Mouse (Mus musculus): Measurements from ENCODE around the gene Ep300. TPM values are rescaled to one million over a fixed set of nuclear protein-coding genes. Genes with fewer than 3 reads are reported as not detected.
A peak's percentile ranks its signal among the peaks of the same experiment; 100 is the strongest.

The Ep300 gene
- polyA plus RNA-seq, 1 experiment from 2014 or later = 7.3 TPM

GRCm38 (mm10) chr15:81650636-81651035 is 65.5 kb downstream of the Ep300 start:
- ATAC-seq (ENCODE audit: low read depth) = no peak
- Histone ChIP-seq H3K4me2 (ENCODE audit: low read depth, low read length) (no peak overlapping the region), H3K9me3 (replicated peaks; ENCODE audit: control insufficient read depth, low read length) (no peaks in the 10 kb centered on the region), H3K4me1 (ENCODE audit: control insufficient read depth, low read depth, low read length) (no peaks in the 10 kb centered on the region), H3K27me3 (ENCODE audit: control insufficient read depth, insufficient read depth, low read depth, low read length) (no peaks in the 10 kb centered on the region), H3K27ac (ENCODE audit: low read length) (no peak overlapping the region), H3K4me3 (ENCODE audit: low read depth, low read length) (no peak overlapping the region), H3K9ac (ENCODE audit: low read depth, low read length) (no peak overlapping the region), H3K36me3 (ENCODE audit: control insufficient read depth, insufficient read depth) (peaks cover 43% of the 10 kb centered on the region)
- 91% methylated on average over 7 of the region's 7 CpGs for WGBS (ENCODE audit: insufficient replicate concordance)

GRCm38 (mm10) chr15:81661701-81662100 is 76.5 kb downstream of the Ep300 start:
- WGBS (ENCODE audit: insufficient replicate concordance) = 74% methylated on average over 2 of the region's 2 CpGs
- no peak for ATAC-seq (ENCODE audit: low read depth)

GRCm38 (mm10) chr15:81663281-81663680 is 78.1 kb downstream of the Ep300 start:
- Histone ChIP-seq H3K27ac (ENCODE audit: low read length) (no peak overlapping the region), H3K4me2 (ENCODE audit: low read depth, low read length) (peak overlapping the region; percentile 98), H3K4me1 (ENCODE audit: control insufficient read depth, low read depth, low read length) (peaks cover 5% of the 10 kb centered on the region), H3K4me3 (ENCODE audit: low read depth, low read length) (peak overlapping the region; percentile 93), H3K9me3 (replicated peaks; ENCODE audit: control insufficient read depth, low read length) (no peaks in the 10 kb centered on the region), H3K27me3 (ENCODE audit: control insufficient read depth, insufficient read depth, low read depth, low read length) (no peaks in the 10 kb centered on the region), H3K9ac (ENCODE audit: low read depth, low read length) (no peak overlapping the region), H3K36me3 (ENCODE audit: control insufficient read depth, insufficient read depth) (peaks cover 1% of the 10 kb centered on the region; the same call in 1 of the 2 replicates)
- WGBS (ENCODE audit: insufficient replicate concordance) = 60% methylated on average over 9 of the region's 10 CpGs
- no peak for ATAC-seq (ENCODE audit: low read depth)

More at GRCm38 (mm10) chr15:81661701-81662100, 76.5 kb downstream of the Ep300 start:
- H3K4me1 ChIP-seq (ENCODE audit: control insufficient read depth, low read depth, low read length) = peaks cover 5% of the 10 kb centered on the region
- H3K36me3 ChIP-seq (ENCODE audit: control insufficient read depth, insufficient read depth) = no peaks in the 10 kb centered on the region
- H3K27ac ChIP-seq (ENCODE audit: low read length) = no peak overlapping the region
- no peaks in the 10 kb centered on the region for H3K27me3 ChIP-seq (ENCODE audit: control insufficient read depth, insufficient read depth, low read depth, low read length)
- no peak overlapping the region for H3K4me2 ChIP-seq (ENCODE audit: low read depth, low read length)
- no peaks in the 10 kb centered on the region for H3K9me3 ChIP-seq (replicated peaks; ENCODE audit: control insufficient read depth, low read length)
- no peak overlapping the region for H3K4me3 ChIP-seq (ENCODE audit: low read depth, low read length)
- no peak overlapping the region for H3K9ac ChIP-seq (ENCODE audit: low read depth, low read length)

- Histone ChIP-seq H3K36me3 (ENCODE audit: control insufficient read depth, insufficient read depth) (peaks cover 3% of the 10 kb centered on the region; the same call in 1 of the 2 replicates), H3K4me3 (ENCODE audit: low read depth, low read length) (peak within 1 kb of the TSS; percentile 93), H3K9me3 (replicated peaks; ENCODE audit: control insufficient read depth, low read length) (no peaks in the 10 kb centered on the region), H3K9ac (ENCODE audit: low read depth, low read length) (peak within 1 kb of the TSS; percentile 81), H3K4me2 (ENCODE audit: low read depth, low read length) (peak within 1 kb of the TSS; percentile 98), H3K27me3 (ENCODE audit: control insufficient read depth, insufficient read depth, low read depth, low read length) (no peaks in the 10 kb centered on the region), H3K27ac (ENCODE audit: low read length) (peak within 1 kb of the TSS; percentile 80), H3K4me1 (ENCODE audit: control insufficient read depth, low read depth, low read length) (peaks cover 5% of the 10 kb centered on the region)
- under 1% methylated on average over 55 of the region's 55 CpGs for WGBS (ENCODE audit: insufficient replicate concordance)
- ATAC-seq (ENCODE audit: low read depth) = peak; percentile 100
These were observed 78.8 kb downstream of the Ep300 start, which contains the start of gene L3mbtl2 for GRCm38 (mm10) chr15:81663697-81664561. L3mbtl2 (plus strand) TSS chr15:81663889.

GRCm38 (mm10) chr15:81666957-81667356 is 81.8 kb downstream of the Ep300 start:
- Histone ChIP-seq H3K9me3 (replicated peaks; ENCODE audit: control insufficient read depth, low read length) (no peaks in the 10 kb centered on the region), H3K4me1 (ENCODE audit: control insufficient read depth, low read depth, low read length) (peaks cover 5% of the 10 kb centered on the region), H3K27me3 (ENCODE audit: control insufficient read depth, insufficient read depth, low read depth, low read length) (no peaks in the 10 kb centered on the region), H3K36me3 (ENCODE audit: control insufficient read depth, insufficient read depth) (peaks cover 13% of the 10 kb centered on the region; the same call in 1 of the 2 replicates), H3K4me2 (ENCODE audit: low read depth, low read length) (no peak overlapping the region), H3K27ac (ENCODE audit: low read length) (no peak overlapping the region), H3K4me3 (ENCODE audit: low read depth, low read length) (no peak overlapping the region), H3K9ac (ENCODE audit: low read depth, low read length) (no peak overlapping the region)
- ATAC-seq (ENCODE audit: low read depth) = no peak
- WGBS (ENCODE audit: insufficient replicate concordance) = 82% methylated on average over 10 of the region's 10 CpGs

- no peak overlapping the region for H3K4me2 ChIP-seq (ENCODE audit: low read depth, low read length)
- H3K4me1 ChIP-seq (ENCODE audit: control insufficient read depth, low read depth, low read length) = no peaks in the 10 kb centered on the region
- no peak for ATAC-seq (ENCODE audit: low read depth)
- 69% methylated on average over 4 of the region's 4 CpGs for WGBS (ENCODE audit: insufficient replicate concordance)
- H3K9ac ChIP-seq (ENCODE audit: low read depth, low read length) = no peak overlapping the region
- no peaks in the 10 kb centered on the region for H3K9me3 ChIP-seq (replicated peaks; ENCODE audit: control insufficient read depth, low read length)
- no peak overlapping the region for H3K4me3 ChIP-seq (ENCODE audit: low read depth, low read length)
- no peak overlapping the region for H3K27ac ChIP-seq (ENCODE audit: low read length)
- no peaks in the 10 kb centered on the region for H3K27me3 ChIP-seq (ENCODE audit: control insufficient read depth, insufficient read depth, low read depth, low read length)
- H3K36me3 ChIP-seq (ENCODE audit: control insufficient read depth, insufficient read depth) = peaks cover 13% of the 10 kb centered on the region; the same call in 1 of the 2 replicates
These were observed 85.1 kb downstream of the Ep300 start for GRCm38 (mm10) chr15:81670231-81670640.

GRCm38 (mm10) chr15:81676637-81677036 is 91.5 kb downstream of the Ep300 start:
- no peak overlapping the region for H3K27ac ChIP-seq (ENCODE audit: low read length)
- ATAC-seq (ENCODE audit: low read depth) = no peak
- 65% methylated on average over 3 of the region's 3 CpGs for WGBS (ENCODE audit: insufficient replicate concordance)
- H3K27me3 ChIP-seq (ENCODE audit: control insufficient read depth, insufficient read depth, low read depth, low read length) = no peaks in the 10 kb centered on the region
- no peak overlapping the region for H3K4me2 ChIP-seq (ENCODE audit: low read depth, low read length)
- H3K4me1 ChIP-seq (ENCODE audit: control insufficient read depth, low read depth, low read length) = no peaks in the 10 kb centered on the region
- no peaks in the 10 kb centered on the region; the same call in 1 of the 2 replicates for H3K36me3 ChIP-seq (ENCODE audit: control insufficient read depth, insufficient read depth)
- no peaks in the 10 kb centered on the region for H3K9me3 ChIP-seq (replicated peaks; ENCODE audit: control insufficient read depth, low read length)
- H3K9ac ChIP-seq (ENCODE audit: low read depth, low read length) = no peak overlapping the region
- H3K4me3 ChIP-seq (ENCODE audit: low read depth, low read length) = no peak overlapping the region

GRCm38 (mm10) chr15:81680301-81680805 is 95.2 kb downstream of the Ep300 start:
- Histone ChIP-seq H3K27me3 (ENCODE audit: control insufficient read depth, insufficient read depth, low read depth, low read length) (no peaks in the 10 kb centered on the region), H3K36me3 (ENCODE audit: control insufficient read depth, insufficient read depth) (peaks cover 3% of the 10 kb centered on the region; the same call in 1 of the 2 replicates), H3K4me2 (ENCODE audit: low read depth, low read length) (no peak overlapping the region), H3K4me1 (ENCODE audit: control insufficient read depth, low read depth, low read length) (no peaks in the 10 kb centered on the region), H3K4me3 (ENCODE audit: low read depth, low read length) (no peak overlapping the region), H3K9ac (ENCODE audit: low read depth, low read length) (no peak overlapping the region), H3K9me3 (replicated peaks; ENCODE audit: control insufficient read depth, low read length) (no peaks in the 10 kb centered on the region), H3K27ac (ENCODE audit: low read length) (no peak overlapping the region)
- 85% methylated on average over 4 of the region's 4 CpGs for WGBS (ENCODE audit: insufficient replicate concordance)
- no peak for ATAC-seq (ENCODE audit: low read depth)

Measured in liver, embryonic 16.5 days (tissue).